Mouse (Mus musculus) gastrocnemius, postnatal 25 days (tissue): Measurements from ENCODE around the gene Mustn1. TPM values are rescaled to one million over a fixed set of nuclear protein-coding genes. Genes with fewer than 3 reads are reported as not detected.
A peak's percentile ranks its signal among the peaks of the same experiment; 100 is the strongest.

ENCODE experiments used
- DNase-seq: peaks from one replicate; pipeline ENCODE4 v3.0.0; 2022
- long read RNA-seq, 2 experiments: library from polyadenylated mRNA; stranded (forward); transcript quantifications; one replicate each; pipeline ENCODE4 v2.0.0; 2021
- total RNA-seq, 2 experiments: library from RNA; stranded (reverse); gene quantifications; 1 replicate in 1 of 2; 2 replicates in 1 of 2; pipeline ENCODE4 v1.2.3; 2021

Gene Mustn1
- total RNA-seq, result 100 to 1,000 TPM in 1 of 2 experiments, 10 to 100 TPM in 1; 54.6 to 343 TPM
- long read RNA-seq, experiment 1, transcript Mustn1-201 (3 exons, 1,236 nt), result major isoform, 41 of 66 reads
- long read RNA-seq, experiment 1, partial matches to known transcripts, result 17 of 66 reads
- long read RNA-seq, experiment 1, other reads (novel, unspliced or antisense), result 8 of 66 reads
- long read RNA-seq, experiment 2, transcript Mustn1-201 (3 exons, 1,236 nt), result major isoform, 101 of 132 reads
- long read RNA-seq, experiment 2, partial matches to known transcripts, result 29 of 132 reads
- long read RNA-seq, experiment 2, other reads (novel, unspliced or antisense), result 2 of 132 reads

- peak; percentile 76 for DNase-seq
Measured at GRCm38 (mm10) chr14:30878958-30879571, at the start of gene Mustn1. Gene Mustn1 (plus strand): TSS chr14:30879200.

- DNase-seq, result no peak
Measured at GRCm38 (mm10) chr14:30837416-30837996, 41.5 kb upstream of the Mustn1 start.

GRCm38 (mm10) chr14:30843701-30844100 is 35.3 kb upstream of the Mustn1 start:
- DNase-seq, result no peak

GRCm38 (mm10) chr14:30850504-30850903 is 28.5 kb upstream of the Mustn1 start:
- DNase-seq, result no peak

- DNase-seq, result peak; percentile 24
Measured at GRCm38 (mm10) chr14:30852325-30852724, 26.7 kb upstream of the Mustn1 start.

GRCm38 (mm10) chr14:30855316-30855715 is 23.7 kb upstream of the Mustn1 start:
- DNase-seq, result peak; percentile 77

GRCm38 (mm10) chr14:30856885-30857507 is 22.0 kb upstream of the Mustn1 start:
- DNase-seq, result no peak

- DNase-seq, result no peak
Measured at GRCm38 (mm10) chr14:30857990-30858389, 21.0 kb upstream of the Mustn1 start.

GRCm38 (mm10) chr14:30861421-30862125 is 17.4 kb upstream of the Mustn1 start:
- DNase-seq, result no peak

- no peak for DNase-seq
Measured at GRCm38 (mm10) chr14:30862368-30862767, 16.6 kb upstream of the Mustn1 start.

GRCm38 (mm10) chr14:30865311-30865710 is 13.7 kb upstream of the Mustn1 start:
- no peak for DNase-seq

GRCm38 (mm10) chr14:30867042-30867441 is 12.0 kb upstream of the Mustn1 start:
- peak; percentile 70 for DNase-seq

- no peak for DNase-seq
Measured at GRCm38 (mm10) chr14:30868826-30869225, 10.2 kb upstream of the Mustn1 start.

GRCm38 (mm10) chr14:30869391-30869801 is 9.6 kb upstream of the Mustn1 start:
- peak; percentile 76 for DNase-seq

GRCm38 (mm10) chr14:30870206-30871147 is 8.5 kb upstream of the Mustn1 start:
- peak; percentile 39 for DNase-seq

GRCm38 (mm10) chr14:30874095-30874700 is 4.8 kb upstream of the Mustn1 start:
- no peak for DNase-seq

- DNase-seq, result no peak
Measured at GRCm38 (mm10) chr14:30875130-30875865, 3.7 kb upstream of the Mustn1 start.

- DNase-seq, result no peak
Measured at GRCm38 (mm10) chr14:30875955-30876354, 3.0 kb upstream of the Mustn1 start.

- DNase-seq, result no peak
Measured at GRCm38 (mm10) chr14:30876451-30876850, 2.5 kb upstream of the Mustn1 start.

- no peak for DNase-seq
Measured at GRCm38 (mm10) chr14:30877827-30878226, 1.2 kb upstream of the Mustn1 start.
